In the genomic region with DNA sequence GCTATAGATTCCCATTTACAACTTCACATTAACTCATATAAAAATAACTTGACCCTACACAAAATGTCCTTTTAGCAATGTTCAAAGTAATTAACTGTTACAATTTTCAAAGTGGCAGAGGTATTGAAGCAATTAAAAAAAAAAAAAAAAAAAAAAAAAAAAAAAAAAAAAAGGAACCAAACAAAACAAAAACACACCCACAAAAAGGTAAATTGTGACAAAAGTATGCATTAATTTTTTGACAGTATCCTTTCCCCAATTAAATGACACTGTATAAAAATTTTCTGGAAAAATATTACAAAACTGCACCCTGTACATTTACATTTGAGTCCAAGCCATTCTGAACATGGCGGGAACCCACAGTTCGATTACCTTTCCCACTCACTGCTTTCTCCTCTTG, we compare ENCODE assay signal across 32 mouse cellular contexts. TPM values are rescaled to one million over a fixed set of nuclear protein-coding genes. Genes with fewer than 3 reads are reported as not detected.
"Had no signal": no experiment of that assay in that cellular context is flagged by ENCODE, and none has a peak within 500 bp of the region (broad histone marks: within the 10 kb centered on the region; RNA-seq: fewer than 3 reads in every experiment).

No protein-coding gene starts in this region.

- H3K27ac ChIP-seq: limb, embryonic 10.5 days; limb, embryonic 12.5 days; limb, embryonic 13.5 days; limb, embryonic 15.5 days; liver, embryonic 12.5 days; liver, embryonic 13.5 days; liver, embryonic 14.5 days; liver, embryonic 15.5 days; lung, embryonic 15.5 days; macrophage; midbrain, embryonic 10.5 days; midbrain, embryonic 12.5 days; midbrain, embryonic 13.5 days; midbrain, embryonic 15.5 days had no signal

- H3K9me3 ChIP-seq: limb, embryonic 10.5 days; limb, embryonic 12.5 days; limb, embryonic 13.5 days; limb, embryonic 15.5 days; liver, embryonic 12.5 days; liver, embryonic 13.5 days; liver, embryonic 15.5 days; lung, embryonic 15.5 days; megakaryocyte, embryonic 14.5 days; midbrain, embryonic 10.5 days; midbrain, embryonic 12.5 days; midbrain, embryonic 13.5 days; midbrain, embryonic 15.5 days had no signal

- ATAC-seq: liver, embryonic 12.5 days; liver, postnatal 0 days; lung, postnatal 0 days; midbrain, embryonic 13.5 days; midbrain, embryonic 15.5 days; midbrain, embryonic 16.5 days had no signal

- H3K27me3 ChIP-seq: limb, embryonic 12.5 days; limb, embryonic 13.5 days; limb, embryonic 15.5 days; liver, embryonic 12.5 days; liver, embryonic 13.5 days; liver, embryonic 15.5 days; lung, embryonic 15.5 days; megakaryocyte, embryonic 14.5 days; midbrain, embryonic 12.5 days; midbrain, embryonic 13.5 days; midbrain, embryonic 15.5 days had no signal

- DNase-seq: left cerebral cortex, postnatal 4 days; liver; liver, embryonic 13.5 days; liver, postnatal 0 days; lung, adult 18-20 months; lung, adult 2 months; lung, embryonic 14.5 days; lung, postnatal 10 days; lung, postnatal 14 days; lung, postnatal 36 days; lung, postnatal 4 days; midbrain, embryonic 14.5 days had no signal

- H3K4me3 ChIP-seq: limb, embryonic 10.5 days; limb, embryonic 12.5 days; limb, embryonic 13.5 days; limb, embryonic 15.5 days; liver, embryonic 12.5 days; liver, embryonic 13.5 days; liver, embryonic 15.5 days; lung, embryonic 15.5 days; megakaryocyte, embryonic 14.5 days; midbrain, embryonic 10.5 days; midbrain, embryonic 12.5 days; midbrain, embryonic 13.5 days; midbrain, embryonic 15.5 days; myocyte had no signal

- H3K4me2 ChIP-seq: limb, embryonic 12.5 days; limb, embryonic 13.5 days; limb, embryonic 15.5 days; liver, embryonic 11.5 days; liver, embryonic 12.5 days; liver, embryonic 13.5 days; liver, embryonic 15.5 days; lung, embryonic 14.5 days; lung, embryonic 15.5 days; midbrain, embryonic 11.5 days; midbrain, embryonic 12.5 days; midbrain, embryonic 13.5 days; midbrain, embryonic 15.5 days had no signal

- H3K9ac ChIP-seq: limb, embryonic 12.5 days; limb, embryonic 13.5 days; limb, embryonic 15.5 days; liver, embryonic 12.5 days; liver, embryonic 13.5 days; liver, embryonic 14.5 days; liver, embryonic 15.5 days; liver, postnatal 0 days; lung, embryonic 14.5 days; lung, embryonic 15.5 days; midbrain, embryonic 12.5 days; midbrain, embryonic 13.5 days; midbrain, embryonic 15.5 days had no signal

- H3K4me1 ChIP-seq: limb, embryonic 10.5 days; limb, embryonic 12.5 days; limb, embryonic 13.5 days; limb, embryonic 15.5 days; liver, embryonic 15.5 days; lung, embryonic 15.5 days; midbrain, embryonic 10.5 days; midbrain, embryonic 12.5 days; midbrain, embryonic 13.5 days; midbrain, embryonic 15.5 days had no signal

RNA-seq across cellular contexts. Expression of a gene that starts 26.8 kb away (rescaled TPM):
- total RNA-seq: monocyte, adult 5-6 weeks had no signal
